Mouse (Mus musculus) erythroblast, embryonic 14.5 days (primary cell): Measurements from ENCODE around the gene Uaca. TPM values are rescaled to one million over a fixed set of nuclear protein-coding genes. Genes with fewer than 3 reads are reported as not detected.

Source experiments
- H3K27me3 ChIP-seq: 2 replicates; pipeline ENCODE4 v1.6.1; 2012; ENCODE audit warnings: inconsistent platforms; ENCODE audit not compliant: control insufficient read depth
- H3K36me3 ChIP-seq: 2 replicates; pipeline ENCODE4 v1.6.1; 2012; ENCODE audit warnings: mild to moderate bottlenecking, inconsistent platforms; ENCODE audit not compliant: control insufficient read depth
- H3K4me1 ChIP-seq: 2 replicates; pipeline ENCODE4 v1.6.1; 2012; ENCODE audit warnings: inconsistent platforms; ENCODE audit not compliant: control insufficient read depth
- H3K4me3 ChIP-seq: replicated peaks from 2 replicates; pipeline ENCODE3; 2012; ENCODE audit warnings: moderate library complexity, mild to moderate bottlenecking, inconsistent platforms
- H3K9me3 ChIP-seq: 2 replicates; pipeline ENCODE4 v1.6.1; 2012; ENCODE audit warnings: low read length, inconsistent platforms, mixed read lengths; ENCODE audit not compliant: control insufficient read depth
- GATA1 ChIP-seq: IDR thresholded peaks from 2 replicates; pipeline ENCODE4 v1.6.1; 2012; ENCODE audit warnings: low read length, inconsistent platforms, mixed read lengths
- TAL1 ChIP-seq: IDR thresholded peaks from 3 replicates; pipeline ENCODE4 v1.6.1; 2012; ENCODE audit warnings: low read length, inconsistent platforms, mixed read lengths
- polyA plus RNA-seq: library from polyadenylated mRNA; stranded (reverse); fragments of >175 nt; gene quantifications from 2 replicates; pipeline ENCODE4 v1.2.3, GENCODE M21; 2012

The Uaca gene
- polyA plus RNA-seq, 1 experiment = not detected

DNA sequence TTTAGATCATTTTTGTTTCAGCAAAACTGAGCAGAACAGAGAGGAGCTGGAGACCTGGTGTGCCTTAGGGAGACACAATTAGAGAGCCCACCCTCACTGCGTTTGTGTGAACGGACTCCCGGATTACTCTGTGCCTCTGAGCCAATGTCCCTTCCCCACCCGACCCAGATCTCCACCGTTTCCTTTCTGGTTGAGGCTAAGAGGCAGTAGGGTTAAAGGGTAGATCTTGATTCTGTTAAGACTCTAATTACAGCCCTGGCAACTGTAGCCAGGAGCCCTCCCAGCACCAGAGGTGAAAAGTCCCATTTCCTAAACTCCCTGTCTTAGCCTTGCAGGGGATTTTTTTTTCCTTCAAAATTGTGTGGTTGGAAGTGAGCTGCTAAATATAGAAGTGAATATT, 47.1 kb downstream of the Uaca start:
- Histone ChIP-seq H3K4me1 (no peaks in the 10 kb centered on the region), H3K4me3 (no peak overlapping the region)
- no peak for TF ChIP-seq GATA1
- no peak for TF ChIP-seq TAL1

DNA sequence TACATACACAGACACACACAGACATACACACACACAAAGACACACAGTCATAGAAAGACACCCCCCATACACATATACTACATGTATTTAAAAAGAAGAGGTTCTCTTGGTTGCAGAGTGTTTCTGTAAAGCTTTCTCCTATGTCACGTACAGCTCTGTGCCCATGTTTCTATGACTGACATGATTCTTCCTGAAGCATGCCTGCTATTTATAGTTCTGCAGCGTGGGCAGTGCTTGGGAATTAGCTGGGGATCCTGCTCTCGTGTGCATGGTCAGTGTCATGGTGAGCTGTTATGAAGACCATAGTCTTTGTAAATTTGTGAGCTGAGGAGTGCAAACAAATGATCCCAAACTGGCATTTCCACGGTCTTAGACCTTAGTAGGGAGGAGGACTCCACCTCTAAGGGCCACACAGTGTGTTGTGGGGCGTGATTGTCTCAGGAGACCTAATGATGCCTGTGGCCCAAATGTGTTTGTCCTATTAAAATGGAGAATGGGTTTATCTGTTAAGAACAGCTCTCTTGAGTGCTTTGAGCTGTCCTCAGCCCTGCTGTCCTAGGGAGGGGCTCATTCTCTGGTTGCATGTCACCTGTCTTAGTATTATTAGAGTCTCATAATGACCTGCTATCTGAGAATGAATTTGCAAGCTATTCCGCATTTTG, 49.2 kb downstream of the Uaca start:
- no peaks in the 10 kb centered on the region for H3K36me3 ChIP-seq
- H3K4me3 ChIP-seq = no peak overlapping the region
- no peak for TF ChIP-seq GATA1
- TF ChIP-seq TAL1 = no peak
- no peaks in the 10 kb centered on the region for H3K4me1 ChIP-seq
- H3K9me3 ChIP-seq = no peaks in the 10 kb centered on the region
- H3K27me3 ChIP-seq = no peaks in the 10 kb centered on the region

More for the DNA sequence above, 47.1 kb downstream of the Uaca start:
- no peaks in the 10 kb centered on the region for H3K9me3 ChIP-seq
- H3K36me3 ChIP-seq = no peaks in the 10 kb centered on the region
- H3K27me3 ChIP-seq = no peaks in the 10 kb centered on the region

DNA sequence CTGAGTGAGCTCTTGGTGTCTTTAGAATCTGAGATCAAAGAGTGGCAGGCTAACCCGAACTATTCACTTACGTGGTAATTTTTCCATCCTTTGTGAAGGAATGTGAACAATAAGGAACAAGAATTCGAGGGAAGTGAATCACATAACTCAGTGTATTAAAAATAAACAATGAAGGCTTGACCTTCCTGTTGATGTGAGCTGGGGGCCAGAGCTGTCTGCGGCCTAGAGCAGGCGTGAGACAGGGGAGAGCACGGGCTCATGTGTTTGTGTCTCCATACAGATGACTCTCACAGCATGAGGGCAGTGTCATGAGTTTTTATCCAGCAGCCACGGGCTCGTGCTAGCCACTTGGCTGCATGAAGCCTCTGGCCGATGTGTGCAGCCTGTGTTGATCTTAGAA, 54.4 kb downstream of the Uaca start:
- no peak overlapping the region for H3K4me3 ChIP-seq
- no peaks in the 10 kb centered on the region for H3K27me3 ChIP-seq
- H3K36me3 ChIP-seq = no peaks in the 10 kb centered on the region
- H3K4me1 ChIP-seq = no peaks in the 10 kb centered on the region
- H3K9me3 ChIP-seq = no peaks in the 10 kb centered on the region
- TF ChIP-seq GATA1 (no peak), TAL1 (no peak)

DNA sequence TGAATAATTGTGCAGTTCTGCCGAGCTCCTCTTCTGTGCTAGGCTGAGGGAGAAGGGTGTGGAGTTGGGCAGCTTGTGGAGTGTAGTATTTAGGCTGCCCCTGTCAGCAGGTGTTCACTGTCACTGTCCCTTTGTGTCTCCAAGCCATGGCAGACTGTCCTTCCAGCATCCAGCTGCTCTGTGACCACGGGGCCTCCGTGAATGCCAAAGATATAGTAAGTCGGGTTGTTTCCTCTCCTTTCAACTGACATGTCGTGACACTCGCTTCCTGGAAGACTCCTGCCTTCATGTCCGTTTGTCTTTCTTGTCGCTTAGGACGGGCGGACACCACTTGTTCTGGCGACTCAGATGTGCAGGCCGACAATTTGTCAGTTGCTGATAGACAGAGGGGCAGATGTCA, 55.6 kb downstream of the Uaca start:
- no peaks in the 10 kb centered on the region for H3K4me1 ChIP-seq
- H3K27me3 ChIP-seq = no peaks in the 10 kb centered on the region
- no peak overlapping the region for H3K4me3 ChIP-seq
- TF ChIP-seq TAL1 (no peak), GATA1 (no peak)
- no peaks in the 10 kb centered on the region for H3K9me3 ChIP-seq
- H3K36me3 ChIP-seq = no peaks in the 10 kb centered on the region

DNA sequence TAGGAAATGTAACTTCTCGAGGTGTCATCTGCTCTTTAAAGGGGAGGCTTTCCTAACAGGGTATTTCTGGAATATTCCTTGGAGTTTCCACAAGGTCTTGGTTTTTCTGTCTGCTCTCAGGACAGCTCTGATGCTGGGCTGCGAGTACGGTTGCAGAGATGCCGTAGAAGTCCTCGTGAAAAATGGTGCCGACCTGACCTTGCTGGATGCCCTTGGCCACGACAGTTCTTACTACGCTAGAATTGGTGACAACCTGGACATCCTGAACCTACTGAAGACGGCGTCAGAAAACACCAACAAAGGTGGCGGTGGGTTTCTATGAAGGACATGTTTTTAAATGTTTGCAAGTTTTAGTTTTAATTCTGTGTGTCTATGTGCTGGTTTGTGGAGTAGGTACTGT, 59.9 kb downstream of the Uaca start:
- H3K4me1 ChIP-seq = no peaks in the 10 kb centered on the region
- H3K4me3 ChIP-seq = no peak overlapping the region
- no peaks in the 10 kb centered on the region for H3K36me3 ChIP-seq
- no peaks in the 10 kb centered on the region for H3K9me3 ChIP-seq
- TF ChIP-seq GATA1 (no peak), TAL1 (no peak)
- no peaks in the 10 kb centered on the region for H3K27me3 ChIP-seq

DNA sequence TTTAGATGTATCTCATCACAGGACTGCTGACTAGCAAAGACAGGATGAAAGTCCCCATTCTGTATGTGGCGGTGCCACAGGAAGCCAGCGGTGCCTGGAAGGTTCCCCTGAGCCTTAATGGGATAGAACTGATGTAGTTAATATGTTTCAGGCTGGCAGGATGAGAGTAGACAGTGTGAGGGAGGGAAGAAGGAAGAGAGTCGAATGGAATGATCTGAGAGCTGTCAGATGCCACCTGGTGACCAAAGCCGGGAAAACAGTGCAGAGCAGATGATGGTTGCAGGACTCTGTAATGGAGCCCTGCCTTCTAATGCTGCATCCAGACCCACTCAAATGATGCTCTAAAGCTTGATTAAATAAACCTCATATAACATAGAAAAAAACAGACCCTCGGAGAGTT, 63.5 kb downstream of the Uaca start:
- TF ChIP-seq GATA1 = no peak
- no peak for TF ChIP-seq TAL1
- H3K27me3 ChIP-seq = no peaks in the 10 kb centered on the region
- H3K4me3 ChIP-seq = no peak overlapping the region

DNA sequence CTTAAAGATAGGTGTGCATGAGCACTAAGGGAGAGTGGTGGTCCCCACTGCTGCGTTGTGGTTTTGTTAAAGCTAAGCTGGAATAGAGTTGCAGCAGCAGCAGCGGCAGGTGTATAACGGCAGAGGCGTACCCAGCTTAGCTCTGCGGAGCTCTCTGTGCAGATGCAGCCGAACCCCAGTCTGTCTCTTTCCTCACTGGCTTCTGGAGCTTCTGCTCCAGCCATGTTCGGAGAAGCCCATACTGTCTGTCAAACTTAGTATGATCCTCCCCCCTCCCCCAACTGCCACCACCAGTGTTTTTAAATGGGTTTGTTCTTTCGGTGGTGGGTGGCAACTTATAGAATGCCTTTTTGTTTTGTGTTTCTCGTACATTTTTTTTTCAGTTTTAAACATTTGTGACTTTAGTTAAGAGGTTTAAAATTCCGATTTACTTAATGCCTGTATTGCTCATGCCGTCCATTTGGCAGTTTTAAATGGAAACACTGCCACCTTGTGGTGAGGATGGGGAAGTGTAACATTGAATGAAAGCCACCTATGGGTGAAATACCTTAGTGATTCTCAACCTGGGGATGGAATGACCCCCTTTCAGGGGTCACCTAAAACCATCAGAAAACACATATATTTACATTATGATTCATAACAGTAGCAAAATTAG, 64.1 kb downstream of the Uaca start:
- H3K9me3 ChIP-seq = no peaks in the 10 kb centered on the region
- H3K36me3 ChIP-seq = no peaks in the 10 kb centered on the region; the same call in 1 of the 2 replicates
- H3K27me3 ChIP-seq = no peaks in the 10 kb centered on the region
- TF ChIP-seq TAL1 = no peak
- no peak for TF ChIP-seq GATA1
- H3K4me3 ChIP-seq = no peak overlapping the region
- no peaks in the 10 kb centered on the region for H3K4me1 ChIP-seq

More for the DNA sequence above, 63.5 kb downstream of the Uaca start:
- no peaks in the 10 kb centered on the region; the same call in 1 of the 2 replicates for H3K36me3 ChIP-seq
- no peaks in the 10 kb centered on the region for H3K9me3 ChIP-seq
- no peaks in the 10 kb centered on the region for H3K4me1 ChIP-seq

DNA sequence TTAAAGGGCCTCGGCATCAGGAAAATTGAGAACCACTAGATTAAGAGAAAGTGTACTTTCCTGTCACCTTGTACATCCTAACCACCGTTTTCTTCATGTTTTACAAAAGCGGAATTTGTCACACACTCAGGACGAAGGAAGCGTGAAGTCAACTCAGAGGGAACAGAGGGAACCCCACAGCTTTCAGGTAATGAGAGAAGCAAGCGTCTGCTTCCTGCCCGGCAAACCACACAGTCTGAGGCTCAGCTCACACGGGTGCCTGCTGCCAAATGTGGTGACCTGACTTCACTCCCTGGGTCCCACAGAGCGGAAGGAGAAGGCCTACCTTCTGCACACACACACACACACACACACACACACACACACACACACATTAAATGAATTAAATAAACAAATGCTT, 64.7 kb downstream of the Uaca start:
- H3K4me3 ChIP-seq = no peak overlapping the region
- H3K4me1 ChIP-seq = no peaks in the 10 kb centered on the region
- TF ChIP-seq GATA1 (no peak), TAL1 (no peak)
- H3K27me3 ChIP-seq = no peaks in the 10 kb centered on the region
- H3K36me3 ChIP-seq = no peaks in the 10 kb centered on the region; the same call in 1 of the 2 replicates
- H3K9me3 ChIP-seq = no peaks in the 10 kb centered on the region

DNA sequence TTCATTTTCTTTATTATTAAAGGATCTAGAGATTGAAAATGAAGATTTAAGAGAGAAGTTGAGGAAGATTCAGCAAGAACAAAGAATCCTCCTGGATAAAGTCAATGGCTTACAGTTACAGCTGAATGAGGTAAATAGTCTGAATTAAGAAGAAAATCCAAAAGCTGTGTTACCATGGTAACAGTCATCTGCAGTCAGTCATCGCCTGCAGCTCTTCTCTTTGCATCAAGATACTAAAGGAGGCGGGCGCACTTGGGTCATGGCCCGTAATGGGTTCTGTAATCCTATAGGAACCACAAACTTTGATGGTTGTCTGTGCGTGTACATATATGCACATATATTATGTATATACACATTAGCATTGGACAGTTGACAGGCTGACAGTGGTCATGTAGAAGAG, 66.7 kb downstream of the Uaca start:
- Histone ChIP-seq H3K9me3 (no peaks in the 10 kb centered on the region), H3K4me3 (no peak overlapping the region), H3K27me3 (no peaks in the 10 kb centered on the region), H3K36me3 (no peaks in the 10 kb centered on the region; the same call in 1 of the 2 replicates), H3K4me1 (no peaks in the 10 kb centered on the region)
- TF ChIP-seq GATA1 (no peak), TAL1 (no peak)
